Mouse (Mus musculus) liver, postnatal 0 days (tissue): ENCODE data around the gene Cnga4.
"Not testable (repeated sequence)": the region's sequence is repeated elsewhere in the genome, so short reads cannot be mapped to it uniquely, and the experiment has no call there.

Experiments
- CTCF ChIP-seq: sonication (generic); IDR thresholded peaks from 2 replicates; pipeline ENCODE4 v1.5.1; 2016; ENCODE audit warnings: antibody characterized with exemption, low read depth
- EP300 ChIP-seq: IDR thresholded peaks from 2 replicates; pipeline ENCODE4 v1.6.1; 2016; ENCODE audit warnings: antibody characterized with exemption, low read depth, mild to moderate bottlenecking

GRCm38 (mm10) chr7:105356064-105356463 lies 48.3 kb upstream of the Cnga4 start:
- TF ChIP-seq CTCF, EP300: not testable (repeated sequence)
